Mouse (Mus musculus) liver, postnatal 0 days (tissue): ENCODE results near the gene Arl2.

ENCODE experiments used
- CTCF ChIP-seq: sonication (generic); IDR thresholded peaks from 2 replicates; pipeline ENCODE4 v1.5.1; 2016; ENCODE audit warnings: antibody characterized with exemption, low read depth
- EP300 ChIP-seq: IDR thresholded peaks from 2 replicates; pipeline ENCODE4 v1.6.1; 2016; ENCODE audit warnings: antibody characterized with exemption, low read depth, mild to moderate bottlenecking

GRCm38 (mm10) chr19:6101186-6101585 is 40.2 kb downstream of the Arl2 start:
- TF ChIP-seq CTCF, result no peak
- TF ChIP-seq EP300, result no peak
